Mouse (Mus musculus) intestine, embryonic 16.5 days (tissue): ENCODE measurements at regions not wholly inside any gene's neighbourhood (a gene's known extent, or its start where the extent isn't known, plus 50 kb on each side); places are given as distances from the start of the nearest gene placed in this dataset.

Experiments
- ATAC-seq: fragments of 200-750 bp; cut with Nextera tagmentation; 2 replicates; pipeline ENCODE4 v1.8.0; 2017; ENCODE audit warnings: moderate TSS enrichment, moderate library complexity
- H3K27ac ChIP-seq: fragments of 300-500 bp; sonication (generic); 2 replicates; pipeline ENCODE4 v1.5.1; 2014; ENCODE audit warnings: mild to moderate bottlenecking, low read length
- H3K27me3 ChIP-seq: fragments of 300-500 bp; sonication (generic); replicated peaks from 2 replicates; pipeline ENCODE4 v1.6.1; 2014; ENCODE audit warnings: low read length, control low read depth, mixed read lengths; ENCODE audit not compliant: control insufficient read depth, insufficient read depth
- H3K36me3 ChIP-seq: fragments of 300-500 bp; sonication (generic); 2 replicates; pipeline ENCODE4 v1.6.1; 2014; ENCODE audit warnings: low read length, control low read depth; ENCODE audit not compliant: control insufficient read depth, insufficient read depth
- H3K4me1 ChIP-seq: fragments of 300-500 bp; sonication (generic); 2 replicates; pipeline ENCODE4 v1.6.1; 2014; ENCODE audit warnings: low read length, control low read depth, mixed read lengths; ENCODE audit not compliant: control insufficient read depth, insufficient read depth
- H3K4me2 ChIP-seq: fragments of 300-500 bp; sonication (generic); 2 replicates; pipeline ENCODE4 v1.6.1; 2014; ENCODE audit warnings: low read depth, low read length, control low read depth
- H3K4me3 ChIP-seq: fragments of 300-500 bp; sonication (generic); 2 replicates; pipeline ENCODE4 v1.5.1; 2014; ENCODE audit warnings: mild to moderate bottlenecking, low read length
- H3K9ac ChIP-seq: fragments of 300-500 bp; sonication (generic); 2 replicates; pipeline ENCODE4 v1.6.1; 2014; ENCODE audit warnings: low read depth, low read length
- H3K9me3 ChIP-seq: fragments of 300-500 bp; sonication (generic); 2 replicates; pipeline ENCODE4 v1.6.1; 2016; ENCODE audit warnings: low read length, control low read depth; ENCODE audit not compliant: control insufficient read depth
- WGBS: fragments of 180-500 bp; shearing (Covaris S2); extraction: QIAGEN DNeasy Blood & Tissue Kit; methylation state at CpG from one replicate; pipeline ENCODE4 v1.1.7; 2014; 5-methylcytosine and 5-hydroxymethylcytosine counted together

GRCm38 (mm10) chr17:45232874-45233273 lies 200.7 kb downstream of the Cdc5l start:
- Histone ChIP-seq H3K4me2 (no peak overlapping the region), H3K4me3 (no peak overlapping the region), H3K36me3 (no peaks in the 10 kb centered on the region), H3K9ac (no peak overlapping the region), H3K27ac (no peak overlapping the region), H3K4me1 (peaks cover 4% of the 10 kb centered on the region; the same call in 1 of the 2 replicates), H3K27me3 (no peaks in the 10 kb centered on the region), H3K9me3 (peaks cover 5% of the 10 kb centered on the region; the same call in 1 of the 2 replicates)
- 57% methylated on average over 5 of the region's 5 CpGs for WGBS
- peak; percentile 85 for ATAC-seq

GRCm38 (mm10) chr17:45227190-45227589 lies 206.3 kb downstream of the Cdc5l start:
- no peak overlapping the region for H3K4me2 ChIP-seq
- H3K9ac ChIP-seq = no peak overlapping the region
- no peaks in the 10 kb centered on the region for H3K9me3 ChIP-seq
- no peaks in the 10 kb centered on the region for H3K36me3 ChIP-seq
- H3K27me3 ChIP-seq = no peaks in the 10 kb centered on the region
- no peak overlapping the region for H3K27ac ChIP-seq
- no peak overlapping the region for H3K4me3 ChIP-seq
- 0% methylated on average over 1 of the region's 1 CpGs for WGBS
- no peaks in the 10 kb centered on the region for H3K4me1 ChIP-seq
- ATAC-seq = no peak

GRCm38 (mm10) chr17:45226486-45226885 lies 207.1 kb downstream of the Cdc5l start:
- Histone ChIP-seq H3K27ac (no peak overlapping the region), H3K4me2 (no peak overlapping the region), H3K36me3 (no peaks in the 10 kb centered on the region), H3K27me3 (no peaks in the 10 kb centered on the region), H3K4me1 (no peaks in the 10 kb centered on the region), H3K9ac (no peak overlapping the region), H3K4me3 (no peak overlapping the region), H3K9me3 (no peaks in the 10 kb centered on the region)
- no peak for ATAC-seq
- 54% methylated on average over 6 of the region's 6 CpGs for WGBS

- Histone ChIP-seq H3K4me2 (no peak overlapping the region), H3K9ac (no peak overlapping the region), H3K36me3 (no peaks in the 10 kb centered on the region), H3K27ac (no peak overlapping the region), H3K9me3 (no peaks in the 10 kb centered on the region), H3K4me1 (no peaks in the 10 kb centered on the region), H3K27me3 (no peaks in the 10 kb centered on the region), H3K4me3 (no peak overlapping the region)
- no peak for ATAC-seq
- WGBS = 56% methylated on average over 10 of the region's 10 CpGs
These were observed 211.9 kb downstream of the Cdc5l start for GRCm38 (mm10) chr17:45221625-45222024.

- H3K4me1 ChIP-seq = no peaks in the 10 kb centered on the region
- no peak overlapping the region for H3K9ac ChIP-seq
- H3K9me3 ChIP-seq = no peaks in the 10 kb centered on the region
- no peak overlapping the region for H3K4me3 ChIP-seq
- no peak overlapping the region for H3K4me2 ChIP-seq
- no peak overlapping the region for H3K27ac ChIP-seq
- H3K27me3 ChIP-seq = no peaks in the 10 kb centered on the region
- no peaks in the 10 kb centered on the region for H3K36me3 ChIP-seq
- WGBS = 92% methylated on average over 5 of the region's 5 CpGs
- ATAC-seq = no peak
These were observed 216.4 kb downstream of the Cdc5l start for GRCm38 (mm10) chr17:45217126-45217525.

- Histone ChIP-seq H3K4me1 (no peaks in the 10 kb centered on the region), H3K9ac (no peak overlapping the region), H3K4me2 (no peak overlapping the region), H3K36me3 (no peaks in the 10 kb centered on the region), H3K27me3 (no peaks in the 10 kb centered on the region), H3K4me3 (no peak overlapping the region), H3K27ac (no peak overlapping the region), H3K9me3 (no peaks in the 10 kb centered on the region)
- 60% methylated on average over 15 of the region's 15 CpGs for WGBS
- ATAC-seq = no peak
These were observed 218.2 kb downstream of the Cdc5l start for GRCm38 (mm10) chr17:45215067-45216049.

- 93% methylated on average over 2 of the region's 2 CpGs for WGBS
- Histone ChIP-seq H3K4me2 (no peak overlapping the region), H3K4me3 (no peak overlapping the region), H3K36me3 (no peaks in the 10 kb centered on the region), H3K27ac (no peak overlapping the region), H3K9ac (no peak overlapping the region), H3K9me3 (no peaks in the 10 kb centered on the region), H3K4me1 (no peaks in the 10 kb centered on the region), H3K27me3 (no peaks in the 10 kb centered on the region)
- no peak for ATAC-seq
These were observed 222.6 kb downstream of the Cdc5l start for GRCm38 (mm10) chr17:45210984-45211383.

- no peak overlapping the region for H3K4me3 ChIP-seq
- no peaks in the 10 kb centered on the region for H3K27me3 ChIP-seq
- H3K27ac ChIP-seq = no peak overlapping the region
- no peaks in the 10 kb centered on the region for H3K4me1 ChIP-seq
- H3K9ac ChIP-seq = no peak overlapping the region
- no peaks in the 10 kb centered on the region for H3K9me3 ChIP-seq
- WGBS = 84% methylated on average over 3 of the region's 3 CpGs
- ATAC-seq = no peak
- no peak overlapping the region for H3K4me2 ChIP-seq
- no peaks in the 10 kb centered on the region for H3K36me3 ChIP-seq
These were observed 224.2 kb downstream of the Cdc5l start for GRCm38 (mm10) chr17:45209387-45209663.

GRCm38 (mm10) chr17:45208596-45209386 lies 224.7 kb downstream of the Cdc5l start:
- Histone ChIP-seq H3K9ac (no peak overlapping the region), H3K9me3 (no peaks in the 10 kb centered on the region), H3K4me2 (no peak overlapping the region), H3K27me3 (no peaks in the 10 kb centered on the region), H3K4me1 (no peaks in the 10 kb centered on the region), H3K27ac (no peak overlapping the region), H3K4me3 (no peak overlapping the region), H3K36me3 (no peaks in the 10 kb centered on the region)
- WGBS = 69% methylated on average over 14 of the region's 14 CpGs
- ATAC-seq = no peak
